Mouse (Mus musculus) brain, adult 2 months (tissue): ENCODE data around the gene C1ql1.

Source experiments
- DNase-seq: peaks from one replicate; pipeline ENCODE4 v3.0.0; 2011; ENCODE audit warnings: low read depth, low spot score

Gene C1ql1

DNA sequence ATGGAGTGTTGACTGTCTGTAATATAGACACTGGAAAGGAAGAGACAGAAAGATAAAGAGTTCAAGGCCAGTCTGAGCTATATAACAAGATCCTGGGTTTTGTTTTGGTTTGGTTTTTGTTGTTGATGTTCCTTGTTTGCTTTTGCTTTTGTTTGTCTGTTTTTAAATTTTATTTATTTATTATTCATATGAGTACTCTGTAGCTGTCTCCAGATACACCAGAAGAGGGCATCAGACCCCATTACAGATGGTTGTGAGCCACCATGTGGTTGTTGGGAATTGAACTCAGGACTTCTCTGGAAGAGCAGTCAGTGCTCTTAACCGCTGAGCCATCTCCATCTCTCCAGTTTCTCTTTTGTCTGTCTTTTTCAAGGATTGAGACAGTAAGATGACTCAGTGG, 12.4 kb upstream of the C1ql1 start:
- no peak for DNase-seq

DNA sequence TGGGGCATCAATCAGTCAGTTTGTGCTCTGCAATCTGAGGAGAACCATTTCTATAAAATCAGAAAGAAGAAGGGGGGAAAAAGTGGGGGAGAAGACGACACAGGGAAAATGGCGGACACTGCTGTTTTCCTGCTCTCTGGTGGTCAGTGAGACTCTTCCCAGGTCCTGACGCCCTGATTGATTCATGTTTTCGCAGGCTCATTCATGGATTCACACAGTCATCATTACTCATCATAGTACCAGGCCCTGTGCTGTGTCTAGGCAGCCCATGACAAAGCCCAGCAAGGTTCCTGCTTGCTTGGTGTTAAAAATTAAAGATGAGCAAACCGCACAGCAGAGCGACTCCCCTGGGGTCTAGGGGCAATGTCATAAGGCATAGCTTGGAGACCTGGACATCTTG, 11.9 kb upstream of the C1ql1 start:
- no peak for DNase-seq

DNA sequence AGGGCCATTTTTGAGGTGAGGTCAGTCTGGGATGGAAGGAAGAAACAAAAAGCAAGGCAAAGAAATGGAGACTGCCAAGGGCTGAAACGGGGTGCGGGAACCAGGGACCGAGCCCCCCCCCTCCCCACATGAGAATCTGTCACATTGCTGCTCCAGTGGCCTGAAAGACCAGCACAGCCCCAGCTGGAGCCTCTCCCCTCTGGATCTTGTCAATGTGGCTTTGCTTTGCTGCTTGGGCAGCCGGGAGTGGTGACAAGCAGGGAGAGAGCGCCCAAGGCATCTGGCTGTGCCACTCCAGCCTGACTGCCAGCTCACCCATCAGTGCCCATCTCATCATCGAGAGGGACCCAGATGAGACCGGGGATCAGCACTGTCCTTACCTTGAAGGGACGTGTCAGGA, 11.2 kb upstream of the C1ql1 start:
- no peak for DNase-seq

DNA sequence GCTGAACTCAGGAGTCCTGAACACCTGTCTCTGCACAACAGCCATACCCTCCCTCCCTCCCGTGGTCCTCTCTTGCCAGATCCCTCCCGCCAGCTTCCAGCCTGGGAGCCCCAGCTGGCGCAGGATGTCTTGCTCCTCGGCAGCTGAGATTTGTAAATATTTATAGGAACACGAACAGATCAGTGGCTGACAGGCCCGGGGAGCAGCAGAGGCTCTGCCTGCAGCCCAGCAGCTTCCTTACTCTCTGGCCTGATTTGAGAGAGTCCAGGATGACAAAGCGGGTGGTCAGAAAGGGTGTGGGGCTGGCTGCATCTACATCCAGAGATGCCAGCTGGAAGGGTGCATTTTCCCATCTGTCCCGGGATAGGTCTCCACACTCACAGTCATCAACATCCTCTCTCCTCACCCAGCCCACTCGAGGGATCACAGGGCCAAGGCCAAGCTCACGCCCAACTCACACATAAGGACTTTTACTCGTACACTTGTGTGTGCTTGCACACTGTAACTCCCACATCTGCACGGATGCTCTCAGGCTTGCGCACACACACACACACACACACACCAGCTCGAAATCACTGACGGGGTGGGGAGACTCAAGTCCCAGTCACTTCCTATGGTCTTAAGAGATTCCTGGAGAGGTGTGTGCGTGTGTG, 10.6 kb upstream of the C1ql1 start:
- peak; percentile 47 for DNase-seq

DNA sequence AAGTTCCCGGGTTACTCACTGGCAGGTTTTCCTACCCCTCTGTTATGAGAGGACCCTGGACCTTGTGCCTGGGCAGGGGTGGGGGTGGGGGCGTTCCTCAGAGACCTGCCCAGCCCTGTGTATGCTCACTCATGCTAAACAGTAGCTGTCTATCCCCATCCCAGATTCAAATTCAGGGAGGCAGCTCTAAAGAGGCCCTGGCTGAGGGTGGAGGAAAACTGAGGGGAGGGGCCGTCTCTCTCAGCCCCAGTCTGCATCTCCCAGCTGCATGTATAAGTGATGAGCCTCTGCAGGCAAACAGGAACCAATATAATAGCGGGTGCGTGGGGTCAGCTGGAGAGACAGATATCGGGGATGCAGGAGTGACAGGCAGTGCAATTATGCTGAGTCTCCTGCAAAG, 6.4 kb upstream of the C1ql1 start:
- DNase-seq: no peak

DNA sequence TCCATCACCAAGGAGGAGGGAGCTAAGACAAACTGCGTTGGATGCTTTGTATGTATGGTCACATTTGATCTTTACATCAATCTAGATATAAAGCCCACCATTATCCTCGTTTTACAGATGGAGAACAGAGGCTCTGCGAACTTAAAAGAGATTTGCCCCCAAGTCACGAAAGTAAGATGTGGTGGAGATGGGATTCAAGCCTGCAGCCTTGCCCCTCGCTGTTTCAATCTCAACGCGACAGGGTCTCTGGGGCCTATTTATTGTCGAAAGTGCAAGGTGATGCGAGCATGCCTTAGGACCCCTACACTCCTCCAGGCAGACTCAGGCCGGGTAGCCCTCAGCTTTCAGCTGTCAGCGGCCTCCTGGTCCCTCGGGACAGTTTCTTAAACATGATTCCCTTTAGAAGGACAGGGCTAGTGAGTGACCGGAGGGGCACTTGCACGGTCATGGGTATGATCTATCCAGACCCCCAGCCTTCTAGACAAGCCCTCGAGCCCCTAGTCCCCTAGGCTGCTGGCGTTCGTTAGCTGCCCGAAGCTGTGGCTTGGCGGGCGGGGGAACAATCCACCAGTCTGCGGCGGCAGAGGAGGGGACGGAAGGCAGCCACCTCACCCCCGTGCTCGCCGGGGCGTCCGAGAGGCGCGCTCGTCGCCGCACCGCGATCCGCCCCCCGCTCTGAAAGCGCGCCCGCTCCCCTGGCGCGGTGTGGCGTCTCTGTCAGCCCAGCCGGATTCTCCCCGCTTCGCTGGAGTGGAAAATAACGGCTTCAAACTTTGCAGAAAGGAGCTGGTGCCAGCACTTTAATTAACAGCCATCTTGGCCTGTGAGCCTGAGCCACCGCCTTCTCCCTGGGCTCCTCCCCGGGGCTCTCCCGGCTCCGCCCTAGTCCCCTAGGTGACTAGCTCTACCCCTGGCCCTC, 1.8 kb upstream of the C1ql1 start:
- peak; percentile 56 for DNase-seq

DNA sequence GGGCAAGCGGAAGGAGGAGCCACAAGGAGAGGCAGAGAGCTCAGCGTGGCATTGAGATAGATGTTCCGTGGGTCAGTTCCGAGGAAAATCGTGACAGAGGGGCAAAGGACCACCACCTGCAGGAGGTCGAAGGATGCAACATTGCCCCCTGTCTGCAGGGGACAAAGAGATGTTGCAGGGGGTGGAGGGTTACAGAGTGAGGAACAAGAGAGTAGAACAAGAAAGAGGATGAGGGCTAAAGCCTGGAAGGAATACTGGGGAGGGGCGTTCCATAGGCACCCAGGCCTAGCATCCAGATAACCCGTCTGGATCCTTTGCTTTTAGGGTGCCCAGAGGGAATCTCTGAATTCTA, 480 bp upstream of the C1ql1 start:
- DNase-seq: no peak

DNA sequence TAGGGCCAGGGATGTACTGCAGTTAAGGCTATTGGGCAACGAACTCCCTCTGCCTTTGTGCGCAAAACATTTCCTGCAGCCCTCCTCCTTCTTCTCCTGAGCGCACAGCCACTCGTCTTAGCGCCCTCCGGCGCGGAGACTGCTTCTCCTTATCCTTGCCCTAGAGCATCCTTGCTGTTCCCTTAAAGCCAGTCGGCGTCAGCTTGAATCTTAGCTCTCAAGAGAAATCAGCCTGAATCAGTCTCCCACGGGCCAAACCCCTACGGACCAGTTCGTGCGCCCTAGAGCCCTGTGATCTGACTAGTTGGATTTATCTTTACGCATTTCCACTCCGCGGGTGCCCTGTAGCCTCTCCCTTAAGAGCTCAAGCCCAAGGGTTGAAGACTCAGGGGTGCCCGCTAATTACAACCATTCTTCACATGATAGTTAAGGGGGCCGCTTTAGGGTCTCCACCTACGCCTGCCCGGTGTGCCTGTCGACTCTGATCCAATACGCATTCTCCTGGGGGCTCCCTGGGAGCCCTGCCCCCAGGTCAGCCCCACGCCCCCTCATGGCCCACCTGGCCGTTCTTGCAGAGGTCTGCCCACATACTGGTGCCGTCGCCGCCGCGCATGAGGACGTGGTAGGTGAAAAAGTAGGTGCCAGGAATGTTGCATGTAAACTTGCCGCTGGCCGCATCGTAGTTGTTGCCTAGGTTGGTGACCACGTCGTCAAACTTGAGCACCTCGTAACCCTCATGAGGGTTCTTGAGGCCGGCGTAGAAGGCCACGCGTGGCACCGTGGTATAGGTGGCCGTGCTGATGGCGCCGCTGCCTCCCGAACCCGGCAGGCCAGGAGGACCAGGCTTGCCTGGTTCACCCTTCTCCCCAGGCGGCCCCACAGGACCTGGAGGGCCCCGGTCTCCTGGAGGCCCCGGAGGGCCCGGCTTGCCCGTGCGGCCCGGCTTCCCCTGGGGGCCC, 903 bp downstream of the C1ql1 start:
- no peak for DNase-seq

DNA sequence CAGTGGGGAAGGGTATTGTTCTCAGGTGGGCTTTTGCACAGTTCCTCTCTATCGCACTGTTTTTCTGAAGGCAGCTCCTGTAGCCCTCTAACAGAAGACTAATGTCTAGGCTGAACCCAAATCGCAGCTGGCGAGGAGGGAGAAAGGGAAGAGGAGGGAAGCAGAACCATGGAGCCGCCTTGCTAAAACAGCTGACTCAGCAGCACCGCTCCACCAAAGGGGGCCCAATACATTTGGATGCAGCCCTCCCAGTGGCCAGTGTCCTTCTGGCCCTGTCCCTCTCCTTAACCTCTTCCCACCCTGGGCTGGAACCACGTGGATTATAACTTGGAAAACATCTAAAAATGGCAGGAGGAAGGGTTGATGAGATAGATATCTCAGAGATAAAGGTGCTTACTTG, 5.3 kb downstream of the C1ql1 start:
- no peak for DNase-seq

DNA sequence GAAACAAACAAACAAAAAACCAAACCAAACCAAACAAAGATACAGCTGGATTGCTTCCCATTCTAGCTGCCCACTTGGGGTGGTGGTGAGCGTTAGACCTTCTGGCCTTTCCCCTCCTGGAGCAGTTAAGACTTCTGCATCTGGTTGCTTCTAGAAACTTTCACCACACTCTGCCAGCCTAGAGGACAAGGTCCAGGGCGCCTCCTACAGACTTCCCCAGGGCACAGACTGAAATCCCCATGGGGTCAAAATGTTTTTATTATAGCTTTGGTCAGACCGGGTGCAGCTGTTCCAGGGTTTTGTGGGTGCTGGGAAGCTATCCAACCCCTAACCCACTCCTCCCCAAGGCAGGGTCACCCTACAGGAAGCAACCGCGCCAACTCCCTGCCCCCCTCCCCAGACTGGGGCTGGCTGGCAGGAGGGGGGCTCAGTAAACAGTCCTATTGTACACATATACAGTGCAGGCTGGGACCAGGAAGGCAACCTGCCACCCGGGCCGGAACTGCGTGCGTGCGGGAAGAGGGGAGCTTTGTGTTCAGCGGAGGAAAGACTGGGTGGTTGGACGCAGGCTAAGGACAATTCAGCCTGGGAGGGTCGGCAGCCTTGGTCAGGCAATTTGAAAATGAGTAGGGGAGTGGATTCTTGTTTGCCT, 7.3 kb downstream of the C1ql1 start:
- no peak for DNase-seq

DNA sequence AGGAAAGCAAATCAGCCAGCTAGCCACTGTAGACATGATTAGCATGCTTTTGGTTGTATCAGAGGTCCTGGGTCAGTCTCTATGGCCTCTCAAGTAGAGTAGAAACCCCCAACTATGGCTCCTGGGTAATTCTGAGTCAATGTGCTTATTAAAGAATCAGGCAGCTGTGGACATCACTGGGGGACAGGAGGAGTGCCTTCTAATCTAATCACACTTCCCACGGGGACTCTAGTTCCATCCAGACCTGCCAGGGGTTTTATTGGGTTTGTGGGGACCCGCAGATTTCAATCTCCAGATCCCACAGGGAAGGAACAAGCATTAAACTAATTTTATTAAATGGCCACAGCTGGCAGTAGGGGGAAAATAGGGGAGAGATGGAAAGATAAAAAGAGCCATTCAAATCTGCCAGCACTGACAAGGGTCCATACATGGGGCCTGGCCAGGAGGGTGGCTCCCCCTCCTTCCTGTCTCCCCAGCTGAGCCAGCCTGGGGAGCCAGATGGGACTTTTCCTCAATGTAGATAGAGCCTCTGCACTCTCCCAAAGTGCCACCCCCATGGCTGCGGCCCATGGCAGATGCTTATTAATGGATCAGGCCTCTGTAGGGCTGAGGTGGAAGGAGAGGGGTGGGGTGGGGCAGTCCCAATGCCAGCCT, 8.8 kb downstream of the C1ql1 start:
- peak; percentile 41 for DNase-seq

DNA sequence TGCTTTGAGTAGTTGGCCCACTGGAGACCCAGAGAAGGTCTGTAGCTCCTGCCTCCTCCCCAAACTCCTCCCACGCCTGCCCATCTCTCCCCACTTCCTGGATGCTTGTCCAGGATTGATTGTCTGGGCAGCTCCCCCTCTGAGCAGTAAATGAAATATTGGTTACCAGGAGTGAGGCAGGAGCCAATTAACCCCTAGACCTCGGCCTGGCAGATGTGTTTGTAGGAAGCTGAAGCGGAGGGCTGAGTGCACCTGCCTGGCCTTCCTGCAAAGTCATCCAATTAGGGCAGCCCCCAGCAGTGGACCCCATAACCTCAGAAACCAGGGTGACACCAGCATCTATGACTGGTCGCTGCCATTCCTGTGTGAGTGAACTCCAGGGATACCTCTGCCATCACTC, 10.2 kb downstream of the C1ql1 start:
- DNase-seq: no peak

DNA sequence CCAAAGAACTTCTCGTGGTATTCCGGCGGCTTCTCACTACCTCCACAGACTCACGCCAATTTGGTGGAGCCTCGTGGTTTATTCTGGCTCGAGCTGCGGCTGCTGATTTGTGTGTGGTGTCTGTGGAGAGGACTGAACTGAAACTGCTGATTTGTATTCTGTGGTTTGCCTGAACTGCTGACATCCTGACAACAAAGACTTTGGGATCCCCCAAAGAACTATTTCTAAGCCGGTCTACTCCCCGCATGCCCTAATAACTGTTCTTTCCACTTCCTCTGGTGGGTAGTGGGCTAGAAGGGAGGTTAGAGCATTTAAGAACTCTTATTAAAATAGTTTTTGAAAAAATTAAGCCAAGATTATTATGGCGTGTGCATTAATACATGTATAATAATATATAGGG, 15.8 kb downstream of the C1ql1 start:
- no peak for DNase-seq

DNA sequence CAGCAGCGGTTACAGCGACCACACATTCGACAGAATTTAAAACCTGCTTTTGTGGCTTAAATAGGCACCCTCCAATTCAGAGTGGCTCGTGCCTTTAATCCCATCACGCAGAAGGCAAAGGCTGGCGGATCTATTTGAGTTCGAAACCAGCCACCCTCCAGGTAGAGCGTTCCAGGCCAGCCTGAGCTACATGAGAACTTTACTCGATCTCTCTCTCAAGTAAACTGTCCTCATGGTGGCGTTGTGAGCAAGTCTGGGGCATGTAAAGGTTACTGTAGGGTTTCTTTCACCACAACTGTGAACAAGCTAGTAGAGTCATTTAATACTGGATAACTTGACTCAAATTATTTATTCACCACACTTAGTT, 21.2 kb downstream of the C1ql1 start:
- peak; percentile 24 for DNase-seq

DNA sequence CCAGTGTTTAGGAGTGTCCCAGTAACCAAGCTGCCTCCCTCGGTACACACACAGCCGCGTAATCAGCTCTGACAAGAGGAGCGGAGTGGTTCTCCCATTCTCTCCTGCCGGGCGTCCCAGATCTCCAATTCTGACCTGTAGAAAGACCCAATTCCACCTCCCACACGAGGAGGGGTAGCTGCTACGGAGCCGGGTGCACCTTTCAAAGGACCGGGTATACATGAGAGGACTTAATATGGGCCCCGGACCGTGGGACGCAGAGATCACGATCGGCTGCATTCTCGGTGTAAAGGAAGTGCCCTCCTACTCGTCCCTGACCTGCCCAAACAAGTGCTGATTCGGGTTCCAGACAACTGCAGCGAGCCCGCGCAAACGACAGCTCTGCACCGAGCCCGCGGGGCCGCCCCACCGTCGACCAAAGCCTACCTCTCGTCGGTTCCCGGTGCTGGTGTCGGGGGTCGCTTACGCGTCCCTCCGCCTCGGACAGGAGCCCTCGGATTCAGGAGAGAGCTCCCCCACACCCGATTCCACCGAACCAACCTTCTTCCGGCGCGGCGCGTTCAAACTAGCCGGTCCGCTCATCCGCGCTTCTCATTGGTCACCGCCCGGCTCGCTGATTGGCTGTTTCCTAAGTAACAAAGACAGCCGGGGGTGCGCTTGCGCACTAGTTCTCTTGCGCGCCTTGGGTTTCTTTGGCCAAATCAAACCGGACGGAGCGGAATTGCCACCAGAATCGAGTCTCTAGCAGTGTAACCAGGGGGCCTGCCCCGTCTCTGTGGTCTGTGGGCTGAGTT, 21.7 kb downstream of the C1ql1 start, which contains the start of gene Kif18b:
Gene Kif18b (minus strand): TSS at position 568 of the 794 bp plus-strand sequence.
- DNase-seq: peak; percentile 95

DNA sequence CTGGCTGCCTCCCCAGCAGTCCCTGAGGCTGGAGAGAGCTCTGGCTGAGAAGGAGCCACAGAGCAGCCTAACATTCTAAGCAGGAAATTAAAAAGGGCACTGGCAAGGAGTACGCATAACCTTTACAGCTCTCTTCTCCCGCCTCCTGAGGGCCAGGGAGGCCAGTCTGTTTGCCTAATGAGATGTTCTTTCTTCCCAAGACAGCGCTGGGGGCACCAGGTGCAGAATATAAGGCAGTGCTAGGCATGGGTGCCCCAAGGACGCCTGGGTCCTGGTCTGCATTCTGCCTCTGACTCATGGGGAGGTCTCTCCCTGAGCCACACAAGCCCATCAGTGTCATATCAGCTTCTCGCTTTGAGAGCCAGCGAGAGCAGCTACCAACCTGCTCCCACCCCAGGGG, 25.0 kb downstream of the C1ql1 start:
- DNase-seq: no peak

DNA sequence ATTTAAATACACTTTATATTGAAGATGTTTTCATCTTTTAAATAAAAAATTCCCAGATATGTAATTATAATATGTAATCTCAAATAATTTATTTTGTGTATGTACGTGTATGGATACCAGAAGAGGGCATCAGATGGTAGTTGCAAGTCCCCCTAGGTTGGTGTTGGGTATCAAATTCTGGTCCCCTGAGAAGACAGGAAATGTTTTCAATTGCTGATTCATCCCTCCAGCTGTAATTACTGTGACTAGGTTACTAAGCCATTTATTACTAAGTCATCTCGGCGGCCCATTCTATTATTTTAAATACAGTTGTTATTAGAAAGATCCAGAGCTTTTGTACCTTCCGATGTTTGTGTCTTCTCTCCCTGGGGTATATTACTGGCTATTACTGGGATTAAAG, 28.4 kb downstream of the C1ql1 start:
- no peak for DNase-seq

DNA sequence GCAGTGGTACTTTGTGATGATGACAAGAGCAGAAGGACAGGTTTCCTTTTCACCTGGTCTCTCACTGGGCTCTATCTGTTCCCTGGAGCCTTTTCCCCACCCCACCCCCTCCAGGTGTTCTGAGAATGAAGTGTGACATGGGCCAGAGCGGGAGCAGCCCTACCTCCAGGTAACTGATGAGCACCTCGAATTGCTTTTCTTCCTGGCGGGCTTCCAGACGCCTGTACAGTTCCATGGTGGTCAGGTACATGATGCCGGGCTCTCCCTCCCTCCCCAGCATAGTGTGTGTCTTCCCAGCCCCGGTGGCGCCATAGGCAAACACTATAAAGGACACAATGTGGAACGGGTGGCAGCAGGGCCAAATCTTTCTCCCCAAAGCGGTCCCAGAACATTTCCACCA, 31.1 kb downstream of the C1ql1 start:
- DNase-seq: no peak

DNA sequence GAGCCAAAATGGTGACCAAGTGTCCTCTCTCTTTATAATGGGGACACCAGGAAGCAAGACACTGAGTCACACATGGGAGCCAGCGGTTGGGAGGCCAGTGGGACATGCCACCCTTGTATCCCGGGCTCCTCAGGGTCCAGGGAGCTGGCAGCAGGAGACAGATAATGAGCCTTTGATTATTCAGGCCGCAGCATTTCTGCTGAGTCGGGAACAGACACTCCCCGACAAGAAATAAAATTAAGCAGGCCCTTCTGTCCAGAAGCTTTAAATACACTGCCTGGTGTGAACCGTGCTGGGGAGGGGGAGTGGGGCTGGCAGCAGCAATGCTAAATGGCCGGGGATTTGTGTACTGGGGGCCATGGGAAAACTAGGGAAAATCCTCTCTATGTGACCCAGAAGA, 35.1 kb downstream of the C1ql1 start:
- no peak for DNase-seq

DNA sequence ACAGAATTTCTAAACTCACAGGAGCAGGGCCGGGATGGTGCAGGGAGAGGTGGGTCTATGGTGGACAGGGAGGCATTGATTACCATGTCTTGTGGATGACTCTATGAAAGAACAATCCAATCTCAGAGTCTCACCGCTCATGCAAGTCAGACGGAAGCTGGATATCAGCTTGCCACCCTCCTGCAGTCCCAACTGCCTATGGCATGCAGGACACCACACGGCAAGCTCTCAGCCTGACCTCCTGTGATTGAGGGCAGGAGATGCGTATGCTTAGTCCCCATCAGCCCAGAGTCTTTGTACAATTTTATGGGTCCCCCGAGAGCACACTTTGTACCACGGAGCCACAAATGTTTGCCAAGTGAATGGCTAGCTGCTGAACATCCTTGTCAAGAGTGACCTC, 42.8 kb downstream of the C1ql1 start:
- DNase-seq: no peak
